ENCODE assay signal across 8 mouse cellular contexts in genomic region chr19:46761971-46762290, GRCm38 (mm10). TPM values are rescaled to one million over a fixed set of nuclear protein-coding genes. Genes with fewer than 3 reads are reported as not detected.
DNase-seq lines count a peak whose midpoint lies in the region; TF ChIP-seq lines count a peak whose summit lies in the region.

No protein-coding gene starts in this region.

- no peak for TF ChIP-seq CTCF in small intestine, adult 2 months (IDR thresholded peaks at IDR 0.05; ENCODE audit: extremely low read depth, insufficient read length, insufficient replicate concordance, low read depth, low read length)

- no peaks in the 10 kb centered on the region for H3K36me3 ChIP-seq in limb, embryonic 10.5 days
- H3K36me3 ChIP-seq in small intestine, adult 2 months (ENCODE audit: control insufficient read depth, insufficient read depth, low read length): no peaks in the 10 kb centered on the region

- H3K9me3 ChIP-seq in limb, embryonic 10.5 days (replicated peaks): no peaks in the 10 kb centered on the region

- peak overlapping the region; percentile 82 for H3K27ac ChIP-seq in limb, embryonic 10.5 days
- H3K27ac ChIP-seq in small intestine, adult 2 months (ENCODE audit: insufficient read depth, low read depth, low read length): no peak overlapping the region; the same call in 1 of the 2 replicates

- no peak for TF ChIP-seq POLR2A in small intestine, adult 2 months (IDR thresholded peaks at IDR 0.05; ENCODE audit: low read depth, low read length)

- intact Hi-C loops in left cerebral cortex, postnatal 10 days (cut with DNase I): loop anchor here (5.0 kb wide), 1 partner anchor 235 kb away; no protein-coding TSS in a partner anchor

- peaks cover 24% of the 10 kb centered on the region for H3K4me1 ChIP-seq in limb, embryonic 10.5 days
- H3K4me1 ChIP-seq in small intestine, adult 2 months (ENCODE audit: control insufficient read depth, insufficient read depth, insufficient read length, low read length): peaks cover 8% of the 10 kb centered on the region; the same call in 1 of the 2 replicates

- H3K27me3 ChIP-seq in limb, embryonic 10.5 days (ENCODE audit: low read depth, poor library complexity, severe bottlenecking): peaks cover 39% of the 10 kb centered on the region
- H3K27me3 ChIP-seq in small intestine, adult 2 months (ENCODE audit: control insufficient read depth, insufficient read depth, low read length): peaks cover 9% of the 10 kb centered on the region

- DNase-seq in embryo, embryonic 10.5 days (ENCODE audit: low spot score): peak; percentile 46
- no peak for DNase-seq in embryo, embryonic 9.5 days (ENCODE audit: extremely low spot score)
- peak; percentile 33 for DNase-seq in right cerebral cortex, adult 18-20 months
- DNase-seq in right cerebral cortex, postnatal 25 days: no peak
- no peak for DNase-seq in limb, embryonic 10.5 days (ENCODE audit: low spot score)
- DNase-seq in left cerebral cortex, postnatal 10 days (ENCODE audit: extremely low spot score in 1 of 2, low spot score in 2 of 2): no peak
- no peak for DNase-seq in ovary, postnatal 10 days (ENCODE audit: low spot score)

- peak overlapping the region; percentile 86 for H3K4me3 ChIP-seq in limb, embryonic 10.5 days
- peak overlapping the region; percentile 82 for H3K4me3 ChIP-seq in small intestine, adult 2 months (ENCODE audit: low read depth, low read length)

- 0% methylated on average over 36 of the region's 36 CpGs for WGBS in limb, embryonic 10.5 days
- under 1% methylated on average over 36 of the region's 36 CpGs for WGBS in small intestine, adult 2 months

RNA-seq across cellular contexts. Expression of gene Cnnm2, which starts 0.5 kb away (rescaled TPM):
- 1.5 and 1.6 TPM in 2 replicates for polyA plus RNA-seq in limb, embryonic 10.5 days (2016; fragmentation: Nextera tagmentation; extraction: Ambion mirVana)
- polyA plus RNA-seq in small intestine, adult 2 months (2012; rRNA removed): 11.1 and 16.9 TPM in 2 replicates
- 10 to 100 TPM; 25.8 to 29.4 TPM for total RNA-seq in left cerebral cortex, postnatal 10 days (2021)

RNA-seq across cellular contexts. Expression of gene As3mt, which starts 54.7 kb away (rescaled TPM):
- polyA plus RNA-seq in limb, embryonic 10.5 days (2016; fragmentation: Nextera tagmentation; extraction: Ambion mirVana): 29.7 and 31.4 TPM in 2 replicates
- 3.4 and 10.3 TPM in 2 replicates for polyA plus RNA-seq in small intestine, adult 2 months (2012; rRNA removed)
- 10 to 100 TPM; 18.7 to 18.9 TPM for total RNA-seq in left cerebral cortex, postnatal 10 days (2021)

Comparison
In these comparisons a context has a peak if more than half of its experiments do, and no peak if none do; other contexts are left out.
1. DNase-seq: peak in embryo, embryonic 10.5 days (single experiment) and right cerebral cortex, adult 18-20 months (single experiment); none in embryo, embryonic 9.5 days (single experiment), right cerebral cortex, postnatal 25 days (single experiment), limb, embryonic 10.5 days (single experiment), left cerebral cortex, postnatal 10 days (0 of 2) and ovary, postnatal 10 days (single experiment).